Mouse (Mus musculus) embryonic facial prominence, embryonic 10.5 days (tissue): ENCODE measurements around the gene Phf7. TPM values are rescaled to one million over a fixed set of nuclear protein-coding genes. Genes with fewer than 3 reads are reported as not detected.

Experiments
- DNase-seq: peaks from one replicate; pipeline ENCODE4 v3.0.0-alpha.2; 2017; ENCODE audit warnings: low spot score
- H3K27ac ChIP-seq: fragments of 300-500 bp; sonication (generic); replicated peaks from 2 replicates; pipeline ENCODE4 v1.5.1; 2016; ENCODE audit warnings: mild to moderate bottlenecking
- H3K27me3 ChIP-seq: fragments of 300-500 bp; sonication (generic); replicated peaks from 2 replicates; pipeline ENCODE4 v1.6.1; 2016; ENCODE audit warnings: low read depth, mild to moderate bottlenecking; ENCODE audit not compliant: poor library complexity, severe bottlenecking
- H3K36me3 ChIP-seq: fragments of 300-500 bp; sonication (generic); replicated peaks from 2 replicates; pipeline ENCODE4 v1.6.1; 2016; ENCODE audit warnings: mild to moderate bottlenecking, moderate library complexity
- H3K4me1 ChIP-seq: fragments of 300-500 bp; sonication (generic); 2 replicates; pipeline ENCODE4 v1.6.1; 2016
- H3K4me3 ChIP-seq: fragments of 300-500 bp; sonication (generic); 2 replicates; pipeline ENCODE4 v1.5.1; 2016; ENCODE audit warnings: mild to moderate bottlenecking, moderate library complexity
- H3K9me3 ChIP-seq: fragments of 300-500 bp; sonication (generic); 2 replicates; pipeline ENCODE4 v1.6.1; 2016; ENCODE audit warnings: mild to moderate bottlenecking
- WGBS: fragments of 180-500 bp; shearing (Covaris S2); methylation state at CpG from one replicate; pipeline ENCODE4 v1.1.7; 2016; 5-methylcytosine and 5-hydroxymethylcytosine counted together
- polyA plus RNA-seq: library from polyadenylated mRNA; unstranded; fragments of >200 nt; fragmentation: Nextera tagmentation; extraction: Ambion mirVana; gene quantifications from 2 replicates; pipeline ENCODE4 v1.2.1, GENCODE M21; 2016

Gene Phf7
- 12.0 and 12.8 TPM in 2 replicates for polyA plus RNA-seq

GRCm38 (mm10) chr14:31251084-31251604 lies at the start of gene Phf7, which contains the start of gene Bap1:
Gene Phf7, minus strand, starts transcription at chr14:31251317.
Gene Bap1, plus strand, starts transcription at chr14:31251450.
- peak; percentile 98 for DNase-seq
- H3K4me3 ChIP-seq, result peak within 1 kb of the TSS; percentile 88
- H3K27ac ChIP-seq, result peak within 1 kb of the TSS; percentile 97
- peaks cover 26% of the 10 kb centered on the region for H3K4me1 ChIP-seq
- WGBS, result under 1% methylated on average over 75 of the region's 75 CpGs
- no peaks in the 10 kb centered on the region for H3K27me3 ChIP-seq
- peaks cover 37% of the 10 kb centered on the region for H3K36me3 ChIP-seq
- no peaks in the 10 kb centered on the region for H3K9me3 ChIP-seq

DNA sequence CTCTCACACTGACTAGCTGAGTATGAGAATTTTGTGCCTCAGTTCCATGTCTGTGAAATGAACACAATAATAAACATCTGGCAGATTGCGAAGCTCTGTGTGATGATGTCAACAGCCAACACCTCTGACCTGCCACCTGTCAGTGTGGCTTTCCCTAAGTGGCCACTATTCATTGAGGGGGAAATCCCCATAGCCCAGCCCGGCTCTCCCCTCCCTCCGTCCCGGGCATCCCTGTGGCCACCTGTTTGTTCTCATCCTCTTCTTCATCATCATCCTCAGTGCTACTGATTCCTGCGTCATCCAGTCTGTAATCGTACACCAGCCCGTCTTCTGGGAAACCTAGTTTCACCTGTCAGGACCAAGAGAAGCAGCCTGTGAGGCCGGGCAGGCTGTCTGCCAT lies 34.6 kb upstream of the Phf7 start:
- Histone ChIP-seq H3K27me3 (no peaks in the 10 kb centered on the region), H3K9me3 (no peaks in the 10 kb centered on the region), H3K4me1 (no peaks in the 10 kb centered on the region), H3K27ac (no peak overlapping the region), H3K4me3 (no peak overlapping the region), H3K36me3 (no peaks in the 10 kb centered on the region)
- WGBS, result 85% methylated on average over 8 of the region's 8 CpGs
- DNase-seq, result no peak

GRCm38 (mm10) chr14:31272164-31272563 lies 21.0 kb upstream of the Phf7 start:
- Histone ChIP-seq H3K36me3 (no peaks in the 10 kb centered on the region), H3K27ac (no peak overlapping the region), H3K4me1 (peaks cover 29% of the 10 kb centered on the region), H3K9me3 (no peaks in the 10 kb centered on the region), H3K27me3 (0 out of 2 replicates have a peak, but pooled peaks cover 7% of the 10 kb centered on the region), H3K4me3 (no peak overlapping the region)
- 24% methylated on average over 7 of the region's 7 CpGs for WGBS
- peak; percentile 85 for DNase-seq

GRCm38 (mm10) chr14:31271121-31271520 lies 20.0 kb upstream of the Phf7 start:
- 91% methylated on average over 6 of the region's 6 CpGs for WGBS
- 0 out of 2 replicates have a peak, but pooled peaks cover 7% of the 10 kb centered on the region for H3K27me3 ChIP-seq
- H3K4me3 ChIP-seq, result no peak overlapping the region
- no peaks in the 10 kb centered on the region for H3K36me3 ChIP-seq
- DNase-seq, result no peak
- H3K9me3 ChIP-seq, result no peaks in the 10 kb centered on the region
- peaks cover 29% of the 10 kb centered on the region for H3K4me1 ChIP-seq
- no peak overlapping the region for H3K27ac ChIP-seq

DNA sequence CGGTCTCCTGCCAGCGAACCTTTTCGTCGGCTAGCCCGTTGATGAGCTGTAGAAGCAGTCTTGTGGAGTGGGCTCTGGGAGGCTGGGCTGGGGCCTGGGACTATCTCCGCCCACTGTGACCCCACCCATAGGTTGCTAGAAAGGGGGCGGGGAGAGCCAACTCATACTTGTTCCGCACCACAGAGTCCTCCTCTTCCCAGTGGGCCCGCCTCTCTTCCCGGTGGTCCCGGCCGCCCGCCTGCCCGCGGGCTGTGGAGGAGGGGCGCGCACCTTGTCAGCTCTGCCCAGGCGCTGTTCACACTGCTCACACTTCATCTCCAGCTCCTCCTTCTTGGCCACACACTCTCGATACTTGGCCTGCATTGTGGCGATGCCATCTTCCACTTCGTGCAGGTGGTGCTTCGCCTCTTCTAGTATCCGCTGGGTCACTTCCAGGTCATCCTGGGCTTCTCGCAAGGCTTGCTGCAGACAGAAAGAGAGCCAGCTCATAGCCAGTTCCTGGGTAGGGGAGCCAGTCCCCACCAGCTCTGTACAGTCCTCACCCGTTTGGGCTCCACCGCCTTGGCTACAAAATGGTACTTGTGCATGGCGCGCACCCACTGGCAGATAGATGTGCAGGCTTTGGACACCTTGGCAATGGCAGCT lies 18.5 kb upstream of the Phf7 start:
- peak; percentile 89 for DNase-seq
- WGBS, result 12% methylated on average over 28 of the region's 28 CpGs

DNA sequence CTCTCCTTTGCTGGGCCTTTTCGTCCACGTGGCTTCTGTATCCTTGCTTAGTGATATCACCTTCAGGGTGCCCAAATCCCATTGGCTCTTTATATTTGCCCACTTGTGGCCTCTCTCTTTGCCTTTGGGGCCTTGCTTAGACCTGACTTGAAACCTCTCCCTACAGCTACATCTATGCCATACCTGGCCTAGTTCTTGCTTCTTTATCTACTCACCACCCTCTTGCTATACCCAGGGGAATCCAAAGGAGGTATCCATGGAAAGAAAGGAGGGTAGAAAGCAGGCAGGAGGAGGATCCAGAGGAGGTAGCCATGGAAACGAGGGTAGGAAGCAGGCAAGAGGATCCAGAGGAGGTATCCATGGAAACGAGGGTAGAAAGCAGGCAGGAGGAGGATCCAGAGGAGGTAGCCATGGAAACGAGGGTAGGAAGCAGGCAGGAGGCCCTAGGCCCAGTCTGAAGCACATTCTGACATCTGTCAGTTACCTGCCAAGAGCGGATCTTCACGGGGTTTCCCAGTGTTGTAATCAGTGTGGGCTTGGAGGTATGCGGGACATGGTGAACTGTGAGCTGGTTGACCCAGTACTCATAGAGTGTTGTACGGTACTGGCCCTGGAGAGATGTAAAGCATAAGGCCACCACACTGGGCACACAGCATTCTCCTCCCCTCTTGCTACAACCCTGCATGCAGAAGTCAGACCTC lies 17.3 kb upstream of the Phf7 start:
- no peak for DNase-seq
- Histone ChIP-seq H3K4me3 (peak overlapping the region; percentile 53), H3K27me3 (0 out of 2 replicates have a peak, but pooled peaks cover 7% of the 10 kb centered on the region), H3K4me1 (peaks cover 29% of the 10 kb centered on the region), H3K27ac (peak overlapping the region; percentile 83), H3K36me3 (peaks cover 5% of the 10 kb centered on the region), H3K9me3 (no peaks in the 10 kb centered on the region)
- WGBS, result 62% methylated on average over 9 of the region's 9 CpGs

More for the DNA sequence above, 18.5 kb upstream of the Phf7 start:
- Histone ChIP-seq H3K4me1 (peaks cover 29% of the 10 kb centered on the region), H3K4me3 (peak overlapping the region; percentile 53), H3K27me3 (0 out of 2 replicates have a peak, but pooled peaks cover 7% of the 10 kb centered on the region), H3K36me3 (no peaks in the 10 kb centered on the region; the same call in 1 of the 2 replicates), H3K9me3 (no peaks in the 10 kb centered on the region), H3K27ac (peak overlapping the region; percentile 83)

DNA sequence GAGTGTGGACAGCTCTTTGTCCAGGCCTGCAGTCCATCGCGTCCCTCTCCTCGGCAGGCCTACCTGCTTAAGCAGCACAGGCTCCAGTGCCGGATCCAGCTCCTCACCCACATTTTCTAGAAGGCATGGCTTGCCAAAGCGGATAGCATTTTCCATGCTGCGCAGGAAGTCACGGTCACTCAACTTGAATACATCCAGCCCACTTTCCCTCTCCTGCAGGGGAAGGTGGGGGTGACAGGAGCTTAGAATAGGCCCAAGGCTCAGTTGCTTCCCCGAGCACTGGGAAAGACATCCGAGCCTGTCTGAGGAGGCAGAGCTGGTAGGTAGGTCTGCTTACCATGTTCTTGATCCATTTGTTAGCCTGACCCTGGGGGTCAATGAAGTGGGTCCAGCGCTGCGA lies 16.5 kb upstream of the Phf7 start:
- Histone ChIP-seq H3K27me3 (0 out of 2 replicates have a peak, but pooled peaks cover 7% of the 10 kb centered on the region), H3K4me1 (peaks cover 29% of the 10 kb centered on the region), H3K36me3 (peaks cover 13% of the 10 kb centered on the region), H3K9me3 (no peaks in the 10 kb centered on the region), H3K27ac (no peak overlapping the region), H3K4me3 (no peak overlapping the region)
- whole genome bisulfite sequencing, result 87% methylated on average over 11 of the region's 11 CpGs
- DNase-seq, result no peak

- no peak overlapping the region for H3K4me3 ChIP-seq
- H3K36me3 ChIP-seq, result peaks cover 81% of the 10 kb centered on the region
- H3K27ac ChIP-seq, result no peak overlapping the region
- no peaks in the 10 kb centered on the region for H3K9me3 ChIP-seq
- no peaks in the 10 kb centered on the region for H3K27me3 ChIP-seq
- H3K4me1 ChIP-seq, result no peaks in the 10 kb centered on the region
- 90% methylated on average over 9 of the region's 9 CpGs for WGBS
- no peak for DNase-seq
Measured at GRCm38 (mm10) chr14:31260932-31261331, 9.8 kb upstream of the Phf7 start.

DNA sequence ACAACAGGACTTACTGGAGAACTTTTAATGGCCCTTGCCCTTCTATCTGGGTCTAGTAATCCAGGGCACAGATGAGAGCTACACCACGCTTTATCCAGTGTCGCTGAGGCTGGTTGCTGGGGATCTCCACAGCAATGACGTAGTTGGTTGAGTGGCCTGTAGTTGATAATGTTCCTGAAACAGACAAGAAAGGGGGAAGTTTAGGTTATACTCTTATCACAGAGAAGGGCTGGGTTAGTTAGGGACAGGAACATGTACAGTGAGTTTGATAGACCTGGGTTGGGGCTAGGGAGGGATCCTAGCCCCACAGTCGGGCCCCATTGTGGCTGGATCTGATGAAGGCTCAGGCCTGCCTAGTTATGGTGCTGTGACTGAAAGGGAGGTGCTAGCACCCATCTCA lies 9.3 kb upstream of the Phf7 start:
- Histone ChIP-seq H3K27me3 (no peaks in the 10 kb centered on the region), H3K4me3 (no peak overlapping the region), H3K27ac (no peak overlapping the region), H3K36me3 (peaks cover 86% of the 10 kb centered on the region), H3K9me3 (no peaks in the 10 kb centered on the region), H3K4me1 (no peaks in the 10 kb centered on the region)
- WGBS, result 98% methylated on average over 4 of the region's 4 CpGs
- DNase-seq, result no peak

DNA sequence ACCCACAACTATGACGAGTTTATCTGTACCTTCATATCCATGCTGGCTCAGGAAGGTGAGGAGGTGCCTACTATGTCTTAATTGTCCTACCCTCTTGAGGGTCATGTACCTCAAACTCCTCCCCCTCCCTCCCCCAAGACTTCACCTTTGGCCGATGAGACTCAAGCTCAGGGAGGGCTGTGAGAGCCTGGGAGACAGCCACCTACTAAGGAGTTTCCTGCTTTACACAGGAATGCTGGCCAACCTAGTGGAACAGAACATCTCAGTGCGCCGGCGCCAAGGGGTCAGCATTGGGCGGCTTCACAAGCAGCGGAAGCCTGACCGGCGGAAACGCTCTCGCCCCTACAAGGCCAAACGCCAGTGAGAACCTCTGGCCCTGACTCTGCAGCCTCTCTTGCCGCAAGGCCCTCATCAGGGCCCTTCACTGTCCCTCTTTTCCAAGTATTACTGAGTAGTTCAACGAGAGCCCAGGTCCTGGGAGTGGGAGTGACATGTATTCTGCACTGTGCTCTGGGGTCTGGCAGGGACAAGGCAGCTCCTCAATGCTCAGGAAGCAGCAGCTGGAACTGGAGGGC lies 7.4 kb upstream of the Phf7 start:
- H3K4me1 ChIP-seq, result no peaks in the 10 kb centered on the region
- no peaks in the 10 kb centered on the region for H3K27me3 ChIP-seq
- no peak overlapping the region for H3K4me3 ChIP-seq
- peaks cover 100% of the 10 kb centered on the region for H3K36me3 ChIP-seq
- H3K27ac ChIP-seq, result no peak overlapping the region
- DNase-seq, result no peak
- whole genome bisulfite sequencing, result 94% methylated on average over 14 of the region's 14 CpGs
- H3K9me3 ChIP-seq, result no peaks in the 10 kb centered on the region

DNA sequence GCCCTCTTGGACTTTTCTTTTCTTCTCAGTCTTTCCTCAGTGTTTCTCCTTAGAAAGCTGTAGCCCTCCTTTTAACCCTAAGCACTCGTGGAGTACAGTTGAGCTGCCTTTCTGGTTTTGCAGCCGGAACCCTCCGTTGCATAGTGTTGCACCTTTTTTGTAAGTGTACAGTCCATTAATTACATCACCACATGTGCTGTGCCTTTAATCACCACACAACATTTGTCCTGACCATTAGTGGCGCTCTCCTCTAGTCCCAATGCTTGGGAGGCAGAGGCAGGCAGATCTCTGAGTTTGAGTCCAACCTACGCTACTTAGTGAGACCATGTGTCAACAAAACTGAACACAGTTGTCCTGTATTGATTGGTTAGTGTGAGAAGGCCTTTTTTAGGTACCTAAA lies 974 bp upstream of the Phf7 start:
- Histone ChIP-seq H3K4me1 (peaks cover 26% of the 10 kb centered on the region), H3K4me3 (peak overlapping the region; percentile 88), H3K27ac (peak overlapping the region; percentile 97), H3K9me3 (no peaks in the 10 kb centered on the region), H3K27me3 (no peaks in the 10 kb centered on the region), H3K36me3 (peaks cover 47% of the 10 kb centered on the region)
- DNase-seq, result no peak
- WGBS, result 88% methylated on average over 5 of the region's 5 CpGs

GRCm38 (mm10) chr14:31251626-31252025 lies 509 bp upstream of the Phf7 start:
- DNase-seq, result no peak
- Histone ChIP-seq H3K4me1 (peaks cover 26% of the 10 kb centered on the region), H3K9me3 (no peaks in the 10 kb centered on the region), H3K27me3 (no peaks in the 10 kb centered on the region), H3K4me3 (peak overlapping the region; percentile 88), H3K36me3 (peaks cover 42% of the 10 kb centered on the region), H3K27ac (peak overlapping the region; percentile 97)
- WGBS, result 2% methylated on average over 18 of the region's 18 CpGs
